Mouse (Mus musculus) forebrain, embryonic 12.5 days (tissue): Measurements from ENCODE around the gene Ankrd27. TPM values are rescaled to one million over a fixed set of nuclear protein-coding genes. Genes with fewer than 3 reads are reported as not detected.
A peak's percentile ranks its signal among the peaks of the same experiment; 100 is the strongest.

Source experiments
- ATAC-seq: fragments of 200-750 bp; cut with Nextera tagmentation; 2 replicates; pipeline ENCODE4 v1.8.0; 2017; ENCODE audit warnings: moderate TSS enrichment; ENCODE audit not compliant: low FRiP score
- H3K27ac ChIP-seq: fragments of 300-500 bp; sonication (generic); 2 replicates; pipeline ENCODE4 v1.5.1; 2016; ENCODE audit warnings: mild to moderate bottlenecking
- H3K27me3 ChIP-seq: fragments of 300-500 bp; sonication (generic); 2 replicates; pipeline ENCODE4 v1.6.1; 2016; ENCODE audit warnings: mild to moderate bottlenecking
- H3K36me3 ChIP-seq: fragments of 300-500 bp; sonication (generic); replicated peaks from 2 replicates; pipeline ENCODE4 v1.6.1; 2016; ENCODE audit warnings: mild to moderate bottlenecking
- H3K4me1 ChIP-seq: fragments of 300-500 bp; sonication (generic); 2 replicates; pipeline ENCODE4 v1.6.1; 2016
- H3K4me2 ChIP-seq: fragments of 300-500 bp; sonication (generic); 2 replicates; pipeline ENCODE4 v1.6.1; 2016; ENCODE audit warnings: mild to moderate bottlenecking, moderate library complexity
- H3K4me3 ChIP-seq: fragments of 300-500 bp; sonication (generic); replicated peaks from 2 replicates; pipeline ENCODE4 v1.5.1; 2016; ENCODE audit warnings: mild to moderate bottlenecking
- H3K9ac ChIP-seq: fragments of 300-500 bp; sonication (generic); 2 replicates; pipeline ENCODE4 v1.6.1; 2016; ENCODE audit warnings: mild to moderate bottlenecking
- H3K9me3 ChIP-seq: fragments of 300-500 bp; sonication (generic); 2 replicates; pipeline ENCODE4 v1.6.1; 2016
- WGBS: fragments of 180-500 bp; shearing (Covaris S2); methylation state at CpG from one replicate; pipeline ENCODE4 v1.1.7; 2016; 5-methylcytosine and 5-hydroxymethylcytosine counted together
- polyA plus RNA-seq: library from polyadenylated mRNA; unstranded; fragments of >200 nt; fragmentation: Nextera tagmentation; extraction: Ambion mirVana; gene quantifications from 2 replicates; pipeline ENCODE4 v1.2.1, GENCODE M21; 2016

The Ankrd27 gene
- polyA plus RNA-seq, 1 experiment from 2014 or later: 33.4 TPM

DNA sequence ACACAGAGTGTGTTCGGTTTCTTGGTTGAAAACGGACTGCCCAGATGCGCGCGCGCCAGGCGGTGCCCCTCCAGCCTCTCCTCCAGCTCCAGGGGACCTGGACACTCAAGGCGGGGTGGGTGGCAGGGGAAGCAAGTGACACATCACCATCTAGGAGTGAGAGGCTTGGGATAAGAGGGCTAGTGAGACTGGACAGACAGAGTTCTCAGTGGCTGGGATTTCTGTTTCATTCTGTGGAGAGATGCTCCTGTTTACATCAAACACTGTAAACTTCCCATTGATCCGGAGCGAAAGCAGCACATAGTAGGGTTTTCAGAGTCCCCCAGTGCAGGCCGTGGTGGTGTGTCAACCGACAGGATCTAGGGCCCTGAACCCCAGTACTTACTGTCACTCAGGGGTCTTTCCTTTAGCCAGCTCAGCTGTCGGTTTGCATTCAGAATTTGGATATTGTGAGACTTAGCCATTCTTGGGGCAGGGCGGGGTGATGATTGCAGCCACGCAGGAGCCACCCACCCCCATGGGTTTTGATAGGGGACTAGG lies 932 bp downstream of the Ankrd27 start:
- H3K27ac ChIP-seq: no peak overlapping the region
- H3K27me3 ChIP-seq: peaks cover 34% of the 10 kb centered on the region
- peak overlapping the region; percentile 72 for H3K4me3 ChIP-seq
- 25% methylated on average over 15 of the region's 15 CpGs for WGBS
- peak overlapping the region; percentile 75; the same call in 1 of the 2 replicates for H3K9ac ChIP-seq
- H3K4me1 ChIP-seq: peaks cover 26% of the 10 kb centered on the region
- no peak for ATAC-seq
- peaks cover 4% of the 10 kb centered on the region for H3K36me3 ChIP-seq
- H3K4me2 ChIP-seq: peak overlapping the region; percentile 99
- no peaks in the 10 kb centered on the region for H3K9me3 ChIP-seq

DNA sequence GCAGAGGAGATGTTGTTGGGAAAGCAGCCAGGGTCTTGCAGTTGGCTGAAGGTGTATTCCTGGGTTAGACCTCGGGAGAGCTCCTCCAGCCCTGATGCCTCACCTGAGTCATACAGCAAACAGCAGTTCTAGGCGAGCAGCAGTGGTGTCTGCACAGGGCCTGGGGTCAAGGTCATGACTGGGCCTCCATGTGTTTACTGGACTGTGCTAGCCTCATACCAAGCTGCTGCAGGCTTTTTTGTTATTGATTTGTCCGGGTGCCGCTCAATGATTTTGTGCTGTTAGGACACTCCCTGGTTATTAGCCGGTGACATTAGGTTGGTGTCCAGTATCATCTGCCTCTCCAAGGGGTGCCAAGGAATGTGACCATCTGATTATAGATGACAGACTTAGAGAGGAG lies 1.7 kb downstream of the Ankrd27 start:
- H3K4me2 ChIP-seq: peak overlapping the region; percentile 10; the same call in 1 of the 2 replicates
- no peak overlapping the region for H3K9ac ChIP-seq
- ATAC-seq: no peak
- peaks cover 28% of the 10 kb centered on the region for H3K27me3 ChIP-seq
- 83% methylated on average over 5 of the region's 5 CpGs for WGBS
- no peaks in the 10 kb centered on the region for H3K9me3 ChIP-seq
- peaks cover 12% of the 10 kb centered on the region for H3K36me3 ChIP-seq
- no peak overlapping the region for H3K27ac ChIP-seq
- H3K4me1 ChIP-seq: peaks cover 26% of the 10 kb centered on the region
- no peak overlapping the region for H3K4me3 ChIP-seq

DNA sequence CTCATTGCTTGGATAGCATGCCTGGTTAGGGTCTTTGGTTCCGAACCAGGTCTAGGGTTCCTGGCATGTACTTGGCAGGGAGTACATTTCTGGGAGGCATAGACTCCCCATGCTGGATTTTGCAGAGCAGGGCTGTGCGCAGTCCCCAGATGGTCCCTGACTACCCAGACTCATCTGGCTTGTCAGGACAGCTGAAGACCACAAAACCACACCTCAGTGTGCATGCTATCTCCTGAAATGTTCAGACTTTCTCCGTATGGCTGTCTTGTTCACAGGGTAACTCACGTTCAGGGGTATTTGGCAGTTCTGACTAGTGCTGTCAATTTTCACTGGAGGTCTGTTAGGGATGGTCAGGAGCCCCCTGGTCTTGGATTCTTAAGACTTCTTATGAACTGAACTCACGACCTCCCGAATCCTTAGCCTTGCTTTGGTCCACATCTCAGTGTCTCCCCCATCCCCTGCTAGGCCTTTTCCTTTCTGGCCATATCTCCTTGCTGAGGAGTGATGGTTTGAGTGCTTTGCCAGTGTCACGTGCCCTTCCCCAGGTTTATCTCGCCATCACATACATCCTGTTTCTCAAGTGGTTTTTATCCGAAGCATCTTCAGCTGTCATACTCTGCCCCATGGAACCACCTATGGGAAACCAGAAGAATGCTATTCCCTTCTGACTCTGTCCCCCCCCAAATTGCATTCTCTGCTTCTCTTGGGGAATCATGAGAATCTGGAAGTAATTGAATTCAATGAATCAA lies 2.8 kb downstream of the Ankrd27 start:
- no peak overlapping the region for H3K27ac ChIP-seq
- H3K4me3 ChIP-seq: no peak overlapping the region
- H3K9me3 ChIP-seq: no peaks in the 10 kb centered on the region
- peaks cover 22% of the 10 kb centered on the region for H3K36me3 ChIP-seq
- H3K4me2 ChIP-seq: no peak overlapping the region
- no peak for ATAC-seq
- H3K4me1 ChIP-seq: peaks cover 26% of the 10 kb centered on the region
- no peak overlapping the region for H3K9ac ChIP-seq
- WGBS: 89% methylated on average over 9 of the region's 9 CpGs
- peaks cover 17% of the 10 kb centered on the region for H3K27me3 ChIP-seq

DNA sequence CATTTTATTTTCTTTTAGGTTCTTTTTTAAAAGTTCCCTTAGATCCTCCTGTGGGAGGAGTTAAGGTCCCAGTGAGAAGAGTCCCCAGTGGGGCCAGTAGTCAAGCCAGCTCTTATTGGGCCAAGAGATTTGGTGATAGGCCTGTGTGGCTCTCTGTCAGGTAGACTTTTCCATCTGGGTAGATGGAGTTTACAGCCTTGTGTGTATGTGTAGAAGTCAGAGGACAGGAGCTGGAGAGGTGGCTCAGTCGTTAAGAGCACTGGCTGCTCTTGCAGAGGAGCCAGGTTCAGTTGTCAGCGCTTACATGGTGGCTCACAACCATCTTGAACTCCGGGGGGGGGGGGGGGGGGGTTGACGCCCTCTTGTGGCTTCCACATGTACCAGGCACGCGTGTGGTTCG lies 3.4 kb downstream of the Ankrd27 start:
- Histone ChIP-seq H3K9me3 (no peaks in the 10 kb centered on the region), H3K9ac (no peak overlapping the region), H3K4me1 (peaks cover 22% of the 10 kb centered on the region), H3K4me2 (no peak overlapping the region), H3K4me3 (no peak overlapping the region), H3K36me3 (peaks cover 25% of the 10 kb centered on the region), H3K27ac (no peak overlapping the region), H3K27me3 (peaks cover 10% of the 10 kb centered on the region)
- ATAC-seq: no peak
- WGBS: 89% methylated on average over 7 of the region's 7 CpGs

DNA sequence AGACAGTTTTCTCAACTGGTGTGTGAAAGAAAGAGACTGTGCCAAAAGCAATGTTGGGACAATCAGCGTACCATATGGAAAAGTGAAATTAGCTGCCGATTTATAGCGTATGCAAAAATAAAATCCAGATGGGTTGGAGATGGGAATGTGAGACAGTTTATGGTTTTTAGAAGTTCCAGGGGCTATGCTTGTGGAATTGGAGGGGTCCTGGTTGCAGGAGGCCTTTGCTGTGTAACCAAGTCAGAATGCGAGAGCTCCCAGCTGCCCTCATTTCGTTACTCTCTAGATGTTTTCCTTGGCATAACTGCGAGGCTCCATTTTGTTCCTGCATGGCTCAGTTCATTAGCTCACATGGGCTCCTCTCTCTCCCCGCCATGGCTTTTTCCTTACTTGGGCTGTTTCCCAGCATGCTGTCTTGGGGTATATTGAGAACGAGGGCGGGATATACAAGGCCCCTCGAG lies 4.7 kb downstream of the Ankrd27 start:
- Histone ChIP-seq H3K4me2 (no peak overlapping the region), H3K9me3 (no peaks in the 10 kb centered on the region), H3K9ac (no peak overlapping the region), H3K36me3 (peaks cover 27% of the 10 kb centered on the region), H3K27me3 (no peaks in the 10 kb centered on the region), H3K4me1 (peaks cover 14% of the 10 kb centered on the region), H3K27ac (no peak overlapping the region), H3K4me3 (no peak overlapping the region)
- no peak for ATAC-seq
- 89% methylated on average over 10 of the region's 10 CpGs for WGBS

DNA sequence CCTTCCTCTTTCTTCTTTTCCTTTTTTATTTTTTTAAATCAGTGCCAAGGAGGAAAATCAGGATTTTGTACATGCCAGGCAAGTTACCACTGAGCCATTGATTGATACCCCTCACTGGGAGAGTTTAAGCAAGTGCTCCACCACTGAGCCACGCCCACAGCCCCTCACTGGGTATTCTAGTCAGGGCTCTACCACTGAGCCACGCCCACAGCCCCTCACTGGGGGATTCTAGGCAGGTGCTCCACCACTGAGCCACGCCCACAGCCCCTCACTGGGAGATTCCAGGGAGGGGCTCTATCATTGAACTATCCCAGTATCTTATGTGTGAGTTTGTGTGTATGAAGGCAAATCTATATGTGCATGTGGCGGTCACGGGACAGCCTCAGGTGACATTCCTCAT lies 8.3 kb downstream of the Ankrd27 start:
- no peak overlapping the region for H3K4me2 ChIP-seq
- no peaks in the 10 kb centered on the region for H3K27me3 ChIP-seq
- H3K4me1 ChIP-seq: no peaks in the 10 kb centered on the region
- H3K36me3 ChIP-seq: peaks cover 27% of the 10 kb centered on the region
- H3K9ac ChIP-seq: no peak overlapping the region
- no peak overlapping the region for H3K27ac ChIP-seq
- H3K4me3 ChIP-seq: no peak overlapping the region
- no peak for ATAC-seq
- no peaks in the 10 kb centered on the region for H3K9me3 ChIP-seq
- WGBS: 93% methylated on average over 5 of the region's 5 CpGs

DNA sequence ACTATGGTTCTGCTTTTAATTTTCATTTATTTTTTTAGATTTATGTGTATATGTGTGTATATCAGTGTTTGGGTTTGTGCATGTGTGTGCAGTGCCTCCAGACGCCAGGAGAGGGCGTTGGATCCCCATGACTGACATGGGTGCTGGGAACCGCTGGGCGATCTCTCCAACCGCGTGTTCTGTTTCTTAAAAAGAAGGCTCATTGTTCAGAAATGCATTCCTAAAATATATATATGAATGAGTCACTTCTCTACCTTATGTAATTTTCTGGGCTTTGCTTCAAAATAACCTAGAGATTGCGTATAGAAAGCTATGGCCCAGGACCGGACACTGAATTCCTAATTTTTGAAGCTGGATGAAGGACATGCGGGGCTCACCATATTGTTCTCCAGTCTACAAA lies 13.4 kb downstream of the Ankrd27 start:
- H3K4me3 ChIP-seq: no peak overlapping the region
- 94% methylated on average over 9 of the region's 9 CpGs for WGBS
- no peak for ATAC-seq
- H3K9ac ChIP-seq: no peak overlapping the region
- no peaks in the 10 kb centered on the region for H3K4me1 ChIP-seq
- no peaks in the 10 kb centered on the region for H3K27me3 ChIP-seq
- H3K4me2 ChIP-seq: no peak overlapping the region
- H3K27ac ChIP-seq: no peak overlapping the region
- peaks cover 20% of the 10 kb centered on the region for H3K36me3 ChIP-seq
- H3K9me3 ChIP-seq: no peaks in the 10 kb centered on the region

DNA sequence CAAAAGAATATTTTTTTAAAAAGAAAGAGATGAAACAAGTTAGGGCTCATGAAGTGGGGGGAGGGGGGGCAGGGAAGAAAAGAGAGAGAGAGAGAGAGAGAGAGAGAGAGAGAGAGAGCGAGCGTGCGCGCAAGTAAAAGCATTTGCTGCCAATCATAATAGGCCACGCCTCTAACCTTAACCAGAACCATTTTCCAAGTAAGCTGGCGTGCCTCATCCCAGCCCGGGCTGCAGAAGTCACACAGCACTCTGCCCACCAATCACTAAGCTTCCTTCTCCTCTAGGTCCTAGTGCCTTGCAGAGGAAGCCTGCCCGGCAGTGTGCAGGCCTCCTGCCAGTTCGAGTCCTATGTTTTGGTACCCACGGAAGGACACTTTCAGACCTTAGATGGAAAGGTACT lies 14.0 kb downstream of the Ankrd27 start:
- H3K36me3 ChIP-seq: peaks cover 19% of the 10 kb centered on the region

DNA sequence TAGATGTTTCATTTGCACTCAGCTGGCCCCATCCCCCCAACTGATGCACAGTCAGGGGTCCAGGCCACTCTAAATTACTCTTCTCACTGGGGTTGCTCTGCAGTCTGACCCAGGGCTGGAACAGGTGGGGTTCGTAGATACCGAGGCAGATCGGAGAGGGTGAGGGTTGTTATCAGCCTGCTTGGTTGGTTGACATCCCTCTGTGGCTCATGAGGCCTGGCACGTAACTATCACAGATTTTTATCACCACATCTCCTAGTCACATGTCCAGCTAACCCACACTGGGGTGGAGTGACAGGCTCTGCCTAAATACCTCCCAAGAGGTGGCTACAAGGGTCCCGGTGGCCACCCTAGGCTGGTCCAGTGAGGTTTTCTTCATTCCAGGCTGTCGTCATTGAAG lies 15.1 kb downstream of the Ankrd27 start:
- 97% methylated on average over 6 of the region's 6 CpGs for WGBS
- ATAC-seq: no peak

More for the DNA sequence above, 14.0 kb downstream of the Ankrd27 start:
- H3K27ac ChIP-seq: no peak overlapping the region
- WGBS: 92% methylated on average over 10 of the region's 10 CpGs
- no peaks in the 10 kb centered on the region for H3K4me1 ChIP-seq
- no peak for ATAC-seq
- H3K4me3 ChIP-seq: no peak overlapping the region
- H3K9ac ChIP-seq: no peak overlapping the region
- no peak overlapping the region for H3K4me2 ChIP-seq
- no peaks in the 10 kb centered on the region for H3K9me3 ChIP-seq
- H3K27me3 ChIP-seq: no peaks in the 10 kb centered on the region

DNA sequence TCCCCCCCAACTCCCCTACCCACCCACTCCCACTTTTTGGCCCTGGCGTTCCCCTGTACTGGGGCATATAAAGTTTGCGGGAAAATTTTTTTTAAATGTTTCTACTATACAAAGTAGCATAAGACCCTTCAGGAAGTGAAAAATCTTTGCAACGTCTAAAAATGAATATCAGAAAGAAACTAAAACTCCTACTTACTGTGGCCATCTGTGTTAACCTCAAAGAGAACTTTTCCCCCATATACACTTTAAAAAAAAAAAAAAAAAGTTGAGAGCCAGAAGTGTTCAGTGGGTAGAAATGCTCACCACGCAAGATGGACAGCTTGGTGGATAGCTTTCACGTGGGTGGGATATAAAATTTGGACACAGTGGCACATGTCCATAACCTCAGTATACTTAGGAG lies 16.7 kb downstream of the Ankrd27 start:
- WGBS: 96% methylated on average over 5 of the region's 5 CpGs
- H3K4me2 ChIP-seq: no peak overlapping the region
- H3K9me3 ChIP-seq: no peaks in the 10 kb centered on the region
- no peaks in the 10 kb centered on the region for H3K4me1 ChIP-seq
- no peak overlapping the region for H3K4me3 ChIP-seq
- ATAC-seq: no peak
- no peak overlapping the region for H3K27ac ChIP-seq
- peaks cover 30% of the 10 kb centered on the region for H3K36me3 ChIP-seq
- no peaks in the 10 kb centered on the region for H3K27me3 ChIP-seq
- H3K9ac ChIP-seq: no peak overlapping the region

More for the DNA sequence above, 15.1 kb downstream of the Ankrd27 start:
- Histone ChIP-seq H3K36me3 (peaks cover 21% of the 10 kb centered on the region), H3K4me2 (no peak overlapping the region), H3K4me1 (no peaks in the 10 kb centered on the region), H3K9ac (no peak overlapping the region), H3K27me3 (no peaks in the 10 kb centered on the region), H3K27ac (no peak overlapping the region), H3K4me3 (no peak overlapping the region), H3K9me3 (no peaks in the 10 kb centered on the region)

DNA sequence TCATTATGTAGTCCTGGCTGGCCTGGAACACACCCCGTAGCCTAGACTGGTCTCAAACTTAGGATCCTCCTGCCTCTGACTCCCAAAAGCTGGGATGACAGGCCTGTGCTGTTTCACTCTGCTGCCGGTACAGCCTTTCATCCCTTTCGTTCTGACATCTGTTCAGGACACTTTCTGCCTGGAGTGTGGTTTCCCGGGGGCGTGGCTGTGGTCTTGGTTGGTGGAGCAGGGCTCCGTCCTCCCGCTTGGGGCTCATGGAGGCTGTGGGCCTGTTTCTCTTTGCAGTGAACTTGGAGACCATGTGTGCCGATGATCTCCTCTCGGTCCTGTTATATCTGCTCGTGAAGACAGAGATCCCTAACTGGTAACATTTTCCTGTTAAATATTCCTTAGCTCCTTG lies 20.8 kb downstream of the Ankrd27 start:
- WGBS: 93% methylated on average over 10 of the region's 10 CpGs
- Histone ChIP-seq H3K9me3 (no peaks in the 10 kb centered on the region), H3K4me2 (no peak overlapping the region), H3K4me1 (no peaks in the 10 kb centered on the region), H3K9ac (no peak overlapping the region), H3K27me3 (no peaks in the 10 kb centered on the region), H3K27ac (no peak overlapping the region), H3K36me3 (peaks cover 62% of the 10 kb centered on the region), H3K4me3 (no peak overlapping the region)
- no peak for ATAC-seq

DNA sequence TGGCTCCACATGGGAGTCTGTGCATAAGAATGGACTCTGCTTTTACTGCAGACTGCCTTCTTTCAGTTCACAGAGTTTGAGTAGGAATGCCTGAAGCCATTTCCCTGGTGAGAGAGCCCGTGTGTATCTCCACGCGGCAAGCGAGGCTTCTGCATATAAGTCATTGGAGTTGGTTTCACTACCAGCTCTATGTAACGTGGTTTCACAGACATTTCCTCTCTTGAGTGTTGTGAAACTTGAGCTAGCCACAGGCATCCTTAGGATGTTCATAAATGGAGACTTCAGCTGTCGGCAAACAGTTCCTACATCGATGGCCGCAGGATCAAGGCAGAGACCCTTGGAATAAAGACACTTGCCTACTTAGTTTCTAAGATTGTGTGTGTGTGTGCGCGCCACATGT lies 23.2 kb downstream of the Ankrd27 start:
- Histone ChIP-seq H3K36me3 (peaks cover 67% of the 10 kb centered on the region), H3K4me2 (no peak overlapping the region), H3K4me3 (no peak overlapping the region), H3K9me3 (no peaks in the 10 kb centered on the region), H3K27ac (no peak overlapping the region), H3K9ac (no peak overlapping the region), H3K4me1 (no peaks in the 10 kb centered on the region), H3K27me3 (no peaks in the 10 kb centered on the region)
- ATAC-seq: no peak
- 96% methylated on average over 10 of the region's 10 CpGs for WGBS

DNA sequence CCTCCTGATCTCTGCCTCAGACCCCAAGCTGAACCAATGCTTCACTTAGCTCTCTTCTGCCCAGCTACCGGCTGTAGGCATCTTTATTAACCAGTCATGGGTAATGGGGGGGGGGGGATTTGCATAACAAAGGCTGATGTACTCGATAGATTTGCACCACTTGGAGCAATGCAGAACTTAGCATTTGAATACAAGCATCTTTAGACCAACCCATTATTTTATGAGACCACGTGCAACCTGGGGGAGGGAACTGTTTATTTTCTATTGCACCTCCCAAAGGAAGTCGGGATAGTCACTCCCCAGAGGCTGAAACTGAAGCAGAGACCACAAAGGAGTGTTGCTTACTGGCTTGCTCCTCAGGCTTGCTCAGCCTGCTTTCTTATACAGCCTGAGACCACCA lies 31.5 kb downstream of the Ankrd27 start:
- H3K4me3 ChIP-seq: no peak overlapping the region
- peaks cover 66% of the 10 kb centered on the region for H3K36me3 ChIP-seq

More for the DNA sequence above, 31.5 kb downstream of the Ankrd27 start:
- Histone ChIP-seq H3K27ac (no peak overlapping the region), H3K4me1 (peaks cover 3% of the 10 kb centered on the region; the same call in 1 of the 2 replicates), H3K9me3 (no peaks in the 10 kb centered on the region), H3K9ac (no peak overlapping the region), H3K4me2 (no peak overlapping the region), H3K27me3 (no peaks in the 10 kb centered on the region)
- ATAC-seq: 0 out of 2 replicates have a peak, but pooled peaks have one; percentile 9
- WGBS: 41% methylated on average over 4 of the region's 4 CpGs
